Mouse (Mus musculus): ENCODE measurements around the gene Slc6a14. TPM values are rescaled to one million over a fixed set of nuclear protein-coding genes. Genes with fewer than 3 reads are reported as not detected.

Slc6a14 gene
- total and polyA plus RNA-seq, 2 experiments from 2014 or later, result not detected

DNA sequence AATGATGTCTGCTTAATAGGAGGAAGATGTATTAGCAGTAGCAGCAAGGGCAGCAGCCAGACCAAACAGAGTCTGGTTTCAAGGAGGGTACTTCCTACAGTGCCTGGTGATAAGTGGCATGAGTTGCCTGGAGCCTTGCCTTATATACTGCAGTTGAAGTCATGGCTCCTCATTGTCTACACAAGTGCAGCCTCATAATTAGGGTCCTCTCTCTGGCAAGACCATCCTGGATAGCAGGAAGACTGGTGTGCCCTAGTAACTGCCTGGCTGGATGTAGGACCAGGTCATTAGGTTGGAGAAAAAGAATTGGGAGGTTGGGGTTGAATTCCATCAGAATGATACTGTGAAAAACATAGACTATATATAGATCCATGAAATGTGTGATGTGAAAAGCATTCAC, 30.3 kb downstream of the Slc6a14 start, which contains the start of gene Gm28269:
Gm28269 (minus strand) TSS at position 101 of the 400 bp plus-strand sequence.
- no peak for TF ChIP-seq CTCF (IDR thresholded peaks at IDR 0.05; ENCODE audit: low read depth)
- Histone ChIP-seq H3K9me3 (ENCODE audit: low read length) (no peaks in the 10 kb centered on the region), H3K27ac (ENCODE audit: low read depth, low read length) (no peak within 1 kb of the TSS), H3K36me3 (ENCODE audit: insufficient read depth) (no peaks in the 10 kb centered on the region), H3K4me2 (ENCODE audit: low read depth) (no peak within 1 kb of the TSS), H3K9ac (no peak within 1 kb of the TSS), H3K4me1 (ENCODE audit: insufficient read depth) (no peaks in the 10 kb centered on the region), H3K27me3 (ENCODE audit: insufficient read depth, low read length) (no peaks in the 10 kb centered on the region), H3K4me3 (ENCODE audit: low read depth, low read length) (no peak within 1 kb of the TSS)
- ATAC-seq (no peak), DNase-seq (no peak)

Other genes with a start within 250 kb of the Slc6a14 start
- gene Agtr2, start 230.4 kb upstream of the Slc6a14 start, total RNA-seq (2014; rRNA removed), result 1.2 and 1.7 TPM in 2 replicates
- 1.0 and 1.1 TPM in 2 replicates for gene Agtr2, start 230.4 kb upstream of the Slc6a14 start, polyA plus RNA-seq (2015; fragmentation: Nextera tagmentation; extraction: Ambion mirVana)
- not detected in 2 replicates for gene Gm28269, start 30.2 kb downstream of the Slc6a14 start, total RNA-seq (2014; rRNA removed)
- not detected in 2 replicates for gene Gm28269, start 30.2 kb downstream of the Slc6a14 start, polyA plus RNA-seq (2015; fragmentation: Nextera tagmentation; extraction: Ambion mirVana)